In the genomic region with DNA sequence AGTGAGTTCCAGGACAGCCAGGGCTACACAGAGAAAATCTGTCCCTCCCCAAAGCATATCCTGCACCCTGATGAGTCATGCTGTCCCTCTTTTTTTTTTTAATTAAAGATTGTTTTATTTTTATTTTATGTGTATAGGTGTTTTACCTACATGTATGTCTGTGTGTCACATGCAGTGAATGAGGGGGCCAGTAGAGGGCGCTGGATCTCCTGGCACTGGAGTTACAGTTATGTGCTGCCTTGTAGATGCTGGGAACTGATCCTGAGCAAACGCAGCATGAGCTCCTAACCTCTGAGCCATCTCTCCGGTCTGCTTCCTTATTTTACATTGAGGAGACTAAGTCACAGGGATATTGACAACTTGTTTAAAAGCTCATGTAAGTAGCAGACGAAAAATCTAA, we compare ENCODE assay signal across 10 mouse cellular contexts. TPM values are rescaled to one million over a fixed set of nuclear protein-coding genes. Genes with fewer than 3 reads are reported as not detected.
DNase-seq lines count a peak whose midpoint lies in the region; ATAC-seq and TF ChIP-seq lines count a peak whose summit lies in the region.
"Had no signal": no experiment of that assay in that cellular context is flagged by ENCODE, and none has a peak within 500 bp of the region (broad histone marks: within the 10 kb centered on the region; RNA-seq: fewer than 3 reads in every experiment).

No protein-coding gene starts in this region.

- WGBS in liver, postnatal 0 days (ENCODE audit: insufficient replicate concordance), result 71% methylated on average over 4 of the region's 4 CpGs
- WGBS in midbrain, embryonic 13.5 days, result 64% methylated on average over 4 of the region's 4 CpGs

- no peaks in the 10 kb centered on the region for H3K27me3 ChIP-seq in testis, adult 2 months (ENCODE audit: control insufficient read depth, insufficient read depth, low read length)
- H3K27me3 ChIP-seq in liver, postnatal 0 days (ENCODE audit: insufficient read depth, low read length), result no peaks in the 10 kb centered on the region
- peaks cover 25% of the 10 kb centered on the region for H3K27me3 ChIP-seq in midbrain, embryonic 13.5 days

- TF ChIP-seq CTCF in gastrocnemius, adult 2 months (IDR thresholded peaks at IDR 0.05), result peak; percentile 53
- TF ChIP-seq CTCF in testis, adult 2 months (IDR thresholded peaks at IDR 0.05; ENCODE audit: control insufficient read depth, insufficient read depth, insufficient replicate concordance, low read depth, low read length), result peak; percentile 62; the same call in 1 of the 2 replicates
- peak; percentile 71 for TF ChIP-seq CTCF in liver, postnatal 0 days (IDR thresholded peaks at IDR 0.05; ENCODE audit: low read depth)

- no peak for DNase-seq in gastrocnemius, adult 2 months
- DNase-seq in gastrocnemius, postnatal 25 days, result no peak
- no peak for DNase-seq in testis, postnatal 14 days (ENCODE audit: low spot score)
- peak; percentile 66 for DNase-seq in liver, postnatal 0 days
- peak; percentile 69 to 70 for DNase-seq in thymus, postnatal 36 days
- DNase-seq in ovary, postnatal 14 days (ENCODE audit: low spot score), result no peak

- no peak for TF ChIP-seq EP300 in liver, postnatal 0 days (IDR thresholded peaks at IDR 0.05; ENCODE audit: low read depth)

- H3K9me3 ChIP-seq in liver, postnatal 0 days (ENCODE audit: low read length), result no peaks in the 10 kb centered on the region
- H3K9me3 ChIP-seq in midbrain, embryonic 13.5 days, result no peaks in the 10 kb centered on the region
- H3K9me3 ChIP-seq: forebrain, embryonic 10.5 days had no signal

- no peak for ATAC-seq in liver, postnatal 0 days
- no peak for ATAC-seq in midbrain, embryonic 13.5 days

- no peak overlapping the region for H3K4me2 ChIP-seq in liver, postnatal 0 days (ENCODE audit: low read depth, low read length)
- no peak overlapping the region for H3K4me2 ChIP-seq in midbrain, embryonic 13.5 days (replicated peaks)

- no peak for TF ChIP-seq POLR2A in testis, adult 2 months (IDR thresholded peaks at IDR 0.05; ENCODE audit: control insufficient read depth, low read depth, low read length)

- no peak overlapping the region for H3K4me3 ChIP-seq in gastrocnemius, adult 2 months
- H3K4me3 ChIP-seq in testis, adult 2 months (ENCODE audit: control insufficient read depth, low read depth, low read length), result no peak overlapping the region
- H3K4me3 ChIP-seq in liver, postnatal 0 days (ENCODE audit: low read depth, low read length), result no peak overlapping the region
- H3K4me3 ChIP-seq in midbrain, embryonic 13.5 days (replicated peaks), result no peak overlapping the region

- no peaks in the 10 kb centered on the region for H3K36me3 ChIP-seq in testis, adult 2 months (ENCODE audit: control insufficient read depth, insufficient read depth, low read length)
- 0 out of 2 replicates have a peak, but pooled peaks cover 11% of the 10 kb centered on the region for H3K36me3 ChIP-seq in liver, postnatal 0 days (replicated peaks; ENCODE audit: insufficient read depth, low read length)
- H3K36me3 ChIP-seq in midbrain, embryonic 13.5 days, result no peaks in the 10 kb centered on the region
- H3K36me3 ChIP-seq: forebrain, embryonic 10.5 days had no signal

- intact Hi-C loops in gastrocnemius, adult 2 months (cut with DNase I), result no loop called here

- H3K27ac ChIP-seq in gastrocnemius, adult 2 months, result no peak overlapping the region
- no peak overlapping the region for H3K27ac ChIP-seq in testis, adult 2 months (ENCODE audit: control insufficient read depth, insufficient read depth, low read depth, low read length)
- H3K27ac ChIP-seq in liver, postnatal 0 days (ENCODE audit: low read depth), result no peak overlapping the region
- no peak overlapping the region for H3K27ac ChIP-seq in midbrain, embryonic 13.5 days
- H3K27ac ChIP-seq: forebrain, embryonic 10.5 days had no signal

- peaks cover 24% of the 10 kb centered on the region for H3K4me1 ChIP-seq in testis, adult 2 months (ENCODE audit: control insufficient read depth, insufficient read depth, low read length)
- H3K4me1 ChIP-seq in liver, postnatal 0 days (ENCODE audit: insufficient read depth), result peaks cover 42% of the 10 kb centered on the region
- peaks cover 22% of the 10 kb centered on the region for H3K4me1 ChIP-seq in midbrain, embryonic 13.5 days (replicated peaks)

- no peak overlapping the region for H3K9ac ChIP-seq in liver, postnatal 0 days (replicated peaks)
- H3K9ac ChIP-seq in midbrain, embryonic 13.5 days (replicated peaks), result no peak overlapping the region

RNA-seq across cellular contexts. Expression of a gene that starts 1.9 kb away (rescaled TPM):
- 1 to 10 TPM; 1.3 to 1.7 TPM for total RNA-seq in gastrocnemius, adult 2 months (2021)
- total RNA-seq in gastrocnemius, postnatal 25 days (2021), result 1 to 10 TPM; 1.7 to 2.2 TPM
- 0.47 and 0.69 TPM in 2 replicates for polyA plus RNA-seq in testis, adult 2 months (2012; rRNA removed)
- 0.92 and 0.95 TPM in 2 replicates for polyA plus RNA-seq in liver, postnatal 0 days (2015; fragmentation: Nextera tagmentation; extraction: Ambion mirVana)
- polyA plus RNA-seq in midbrain, embryonic 13.5 days (2015; fragmentation: Nextera tagmentation; extraction: Ambion mirVana), result 1.3 and 1.7 TPM in 2 replicates

RNA-seq across cellular contexts. Expression of a gene that starts 5.2 kb away (rescaled TPM):
- total RNA-seq in gastrocnemius, adult 2 months (2021), result not detected
- total RNA-seq in gastrocnemius, postnatal 25 days (2021), result not detected
- 20.8 and 27.5 TPM in 2 replicates for polyA plus RNA-seq in testis, adult 2 months (2012; rRNA removed)
- not detected in 2 replicates for polyA plus RNA-seq in liver, postnatal 0 days (2015; fragmentation: Nextera tagmentation; extraction: Ambion mirVana)
- polyA plus RNA-seq in midbrain, embryonic 13.5 days (2015; fragmentation: Nextera tagmentation; extraction: Ambion mirVana), result not detected in 2 replicates
- total RNA-seq: left cerebral cortex, postnatal 25 days had no signal
- polyA plus RNA-seq: forebrain, embryonic 10.5 days had no signal

RNA-seq across cellular contexts. Expression of a gene that starts 12.3 kb away (rescaled TPM):
- total RNA-seq in gastrocnemius, adult 2 months (2021), result under 1 TPM in 1 of 2 experiments, not detected in 1; 0.08 TPM
- under 1 TPM; 0.26 to 0.38 TPM for total RNA-seq in gastrocnemius, postnatal 25 days (2021)
- 4.0 and 4.9 TPM in 2 replicates for polyA plus RNA-seq in testis, adult 2 months (2012; rRNA removed)
- 6.5 and 7.1 TPM in 2 replicates for polyA plus RNA-seq in liver, postnatal 0 days (2015; fragmentation: Nextera tagmentation; extraction: Ambion mirVana)
- 0.37 and 0.48 TPM in 2 replicates for polyA plus RNA-seq in midbrain, embryonic 13.5 days (2015; fragmentation: Nextera tagmentation; extraction: Ambion mirVana)
- total RNA-seq: left cerebral cortex, postnatal 25 days had no signal

RNA-seq across cellular contexts. Expression of a gene that starts 17.7 kb away (rescaled TPM):
- under 1 TPM in 1 of 2 experiments, not detected in 1; 0.33 TPM for total RNA-seq in gastrocnemius, adult 2 months (2021)
- total RNA-seq in gastrocnemius, postnatal 25 days (2021), result not detected
- 124 and 125 TPM in 2 replicates for polyA plus RNA-seq in testis, adult 2 months (2012; rRNA removed)
- 0.90 and 1.2 TPM in 2 replicates for polyA plus RNA-seq in liver, postnatal 0 days (2015; fragmentation: Nextera tagmentation; extraction: Ambion mirVana)
- polyA plus RNA-seq in midbrain, embryonic 13.5 days (2015; fragmentation: Nextera tagmentation; extraction: Ambion mirVana), result 16.1 and 17.1 TPM in 2 replicates

RNA-seq across cellular contexts. Expression of a gene that starts 17.8 kb away (rescaled TPM):
- total RNA-seq in gastrocnemius, adult 2 months (2021), result 10 to 100 TPM; 25.2 to 33.5 TPM
- total RNA-seq in gastrocnemius, postnatal 25 days (2021), result 10 to 100 TPM; 25.4 to 26.0 TPM
- polyA plus RNA-seq in testis, adult 2 months (2012; rRNA removed), result 57.7 and 61.1 TPM in 2 replicates
- polyA plus RNA-seq in liver, postnatal 0 days (2015; fragmentation: Nextera tagmentation; extraction: Ambion mirVana), result 1.0 and 1.4 TPM in 2 replicates
- 18.6 and 19.8 TPM in 2 replicates for polyA plus RNA-seq in midbrain, embryonic 13.5 days (2015; fragmentation: Nextera tagmentation; extraction: Ambion mirVana)

Comparison
In these comparisons a context has a peak if more than half of its experiments do, and no peak if none do; other contexts are left out.
1. DNase-seq: peak in liver, postnatal 0 days (single experiment) and thymus, postnatal 36 days (2 of 2); none in gastrocnemius, adult 2 months (single experiment), gastrocnemius, postnatal 25 days (single experiment), testis, postnatal 14 days (single experiment) and ovary, postnatal 14 days (single experiment).
2. RNA of a gene that starts 5.2 kb away (polyA plus RNA-seq): 20.8 to 27.5 TPM in testis, adult 2 months; not detected in midbrain, embryonic 13.5 days and not detected in liver, postnatal 0 days; every median in the first group is over 10 times any median in the second.
3. Peak in every context shown above with its lines, with median percentiles within 50 percentile points of each other: CTCF ChIP-seq.